Comparison of ENCODE assay signal across 12 mouse cellular contexts in the genomic region with DNA sequence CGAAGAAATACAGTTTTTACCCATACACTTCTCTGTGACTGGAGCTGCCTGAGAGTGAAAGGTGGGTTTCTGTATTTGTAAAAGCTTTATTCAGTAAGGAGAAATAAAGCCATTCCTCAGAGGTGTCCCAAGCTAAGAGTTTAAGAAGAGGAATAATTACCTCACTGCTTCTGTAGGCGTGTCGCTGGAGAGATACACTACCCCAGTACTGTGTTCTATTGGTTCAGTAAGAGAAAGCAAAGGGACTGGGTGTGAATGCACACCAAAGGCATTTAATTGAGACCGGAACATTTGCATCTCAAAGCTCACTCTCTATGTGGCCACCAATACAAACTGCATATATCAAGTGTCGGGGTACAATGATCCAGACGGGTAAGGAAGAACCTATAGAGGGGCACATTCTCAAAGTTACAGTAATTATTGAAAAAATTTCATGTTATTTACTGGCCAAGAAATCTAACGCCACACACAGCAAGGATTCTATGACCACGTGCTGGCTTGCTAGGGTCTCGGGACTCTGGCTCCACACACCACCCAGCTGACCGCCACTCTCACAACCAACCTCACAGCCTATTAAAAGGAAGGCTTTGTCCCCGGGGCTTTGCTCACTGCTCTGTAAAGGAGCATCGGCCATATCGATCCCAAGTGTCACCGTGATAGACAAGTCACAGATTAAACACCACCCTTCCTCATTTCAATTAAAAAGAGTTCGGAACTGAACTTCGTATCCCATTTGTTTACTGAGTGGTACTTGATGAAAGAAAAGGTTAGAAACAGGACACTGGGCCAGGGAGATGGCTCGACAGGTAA.
DNase-seq lines count a peak whose midpoint lies in the region; ATAC-seq and TF ChIP-seq lines count a peak whose summit lies in the region.
"Had no signal": no experiment of that assay in that cellular context is flagged by ENCODE, and none has a peak within 500 bp of the region (broad histone marks: within the 10 kb centered on the region; RNA-seq: fewer than 3 reads in every experiment).

No protein-coding gene starts in this region.

- WGBS in liver, adult 2 months = 66% methylated on average over 17 of the region's 17 CpGs
- WGBS in forebrain, embryonic 14.5 days = 6% methylated on average over 17 of the region's 17 CpGs
- 25% methylated on average over 17 of the region's 17 CpGs for WGBS in hindbrain, postnatal 0 days
- 16% methylated on average over 17 of the region's 17 CpGs for WGBS in neural tube, embryonic 15.5 days
- WGBS in lung, postnatal 0 days = 79% methylated on average over 17 of the region's 17 CpGs

- no peak for TF ChIP-seq EP300 in lung, postnatal 0 days (IDR thresholded peaks at IDR 0.05)

- TF ChIP-seq CTCF in liver, adult 2 months (IDR thresholded peaks at IDR 0.05; ENCODE audit: low read depth, low read length) = no peak
- no peak for TF ChIP-seq CTCF in hindbrain, postnatal 0 days (IDR thresholded peaks at IDR 0.05; ENCODE audit: low read depth)
- no peak for TF ChIP-seq CTCF in lung, postnatal 0 days (IDR thresholded peaks at IDR 0.05)

- DNase-seq in liver, adult 2 months (ENCODE audit: extremely low read depth, low read depth, low spot score) = peak; percentile 69
- DNase-seq in liver = no peak
- DNase-seq in forebrain, embryonic 14.5 days (ENCODE audit: low spot score) = peak; percentile 81
- DNase-seq in hindbrain, postnatal 0 days (ENCODE audit: low spot score) = no peak
- DNase-seq in lung, postnatal 0 days (ENCODE audit: low spot score) = no peak
- no peak for DNase-seq in testis, postnatal 14 days (ENCODE audit: low spot score)
- DNase-seq in adrenal gland, adult 8-10 months = no peak
- DNase-seq: heart, postnatal 36 days; kidney, adult 2 months; lung, postnatal 10 days had no signal

- H3K4me1 ChIP-seq in liver, adult 2 months (ENCODE audit: control insufficient read depth, insufficient read depth, low read length) = peaks cover 46% of the 10 kb centered on the region
- H3K4me1 ChIP-seq in forebrain, embryonic 14.5 days (ENCODE audit: control insufficient read depth, insufficient read depth, low read length) = peaks cover 84% of the 10 kb centered on the region
- peaks cover 45% of the 10 kb centered on the region for H3K4me1 ChIP-seq in hindbrain, postnatal 0 days (ENCODE audit: insufficient read depth, low read length)
- H3K4me1 ChIP-seq in neural tube, embryonic 15.5 days = peaks cover 56% of the 10 kb centered on the region
- H3K4me1 ChIP-seq in lung, postnatal 0 days (ENCODE audit: insufficient read depth, low read depth, low read length) = no peaks in the 10 kb centered on the region; the same call in 1 of the 2 replicates

- H3K9me3 ChIP-seq in forebrain, embryonic 14.5 days (replicated peaks; ENCODE audit: control insufficient read depth, low read length) = no peaks in the 10 kb centered on the region
- no peaks in the 10 kb centered on the region for H3K9me3 ChIP-seq in hindbrain, postnatal 0 days (ENCODE audit: low read length)
- H3K9me3 ChIP-seq in neural tube, embryonic 15.5 days (replicated peaks) = no peaks in the 10 kb centered on the region
- H3K9me3 ChIP-seq in lung, postnatal 0 days (ENCODE audit: low read length) = no peaks in the 10 kb centered on the region
- H3K9me3 ChIP-seq: limb, embryonic 15.5 days had no signal

- no peaks in the 10 kb centered on the region for H3K27me3 ChIP-seq in liver, adult 2 months (ENCODE audit: control insufficient read depth, insufficient read depth, low read length)
- H3K27me3 ChIP-seq in forebrain, embryonic 14.5 days (replicated peaks; ENCODE audit: control insufficient read depth, insufficient read depth, low read length) = no peaks in the 10 kb centered on the region
- no peaks in the 10 kb centered on the region for H3K27me3 ChIP-seq in hindbrain, postnatal 0 days (ENCODE audit: insufficient read depth, low read length)
- H3K27me3 ChIP-seq in neural tube, embryonic 15.5 days (replicated peaks) = no peaks in the 10 kb centered on the region
- H3K27me3 ChIP-seq in lung, postnatal 0 days (replicated peaks; ENCODE audit: insufficient read depth, low read length) = no peaks in the 10 kb centered on the region
- H3K27me3 ChIP-seq: limb, embryonic 15.5 days had no signal

- no peak for TF ChIP-seq POLR2A in liver, adult 2 months (IDR thresholded peaks at IDR 0.05; ENCODE audit: extremely low read depth, insufficient read depth, low read length)

- H3K27ac ChIP-seq in liver, adult 2 months (replicated peaks; ENCODE audit: insufficient read depth, low read depth, low read length) = peak overlapping the region; percentile 27; the same call in 1 of the 2 replicates
- peak overlapping the region; percentile 72 for H3K27ac ChIP-seq in forebrain, embryonic 14.5 days (ENCODE audit: low read depth, low read length)
- no peak overlapping the region for H3K27ac ChIP-seq in hindbrain, postnatal 0 days
- no peak overlapping the region; the same call in 1 of the 2 replicates for H3K27ac ChIP-seq in neural tube, embryonic 15.5 days (replicated peaks)
- no peak overlapping the region for H3K27ac ChIP-seq in lung, postnatal 0 days (ENCODE audit: low read length)
- H3K27ac ChIP-seq: limb, embryonic 15.5 days had no signal

- H3K79me2 ChIP-seq in liver, adult 2 months (ENCODE audit: control insufficient read depth, insufficient read depth, low read length) = peaks cover 23% of the 10 kb centered on the region

- H3K4me3 ChIP-seq in liver, adult 2 months (ENCODE audit: insufficient read depth, low read depth, low read length) = no peak overlapping the region
- no peak overlapping the region for H3K4me3 ChIP-seq in forebrain, embryonic 14.5 days (ENCODE audit: low read depth, low read length)
- H3K4me3 ChIP-seq in hindbrain, postnatal 0 days (ENCODE audit: low read length) = no peak overlapping the region
- no peak overlapping the region for H3K4me3 ChIP-seq in neural tube, embryonic 15.5 days (replicated peaks)
- H3K4me3 ChIP-seq in lung, postnatal 0 days (ENCODE audit: low read depth, low read length) = no peak overlapping the region
- H3K4me3 ChIP-seq: limb, embryonic 15.5 days had no signal

- H3K9ac ChIP-seq in liver, adult 2 months (ENCODE audit: low read depth, low read length) = no peak overlapping the region
- peak overlapping the region; percentile 37 for H3K9ac ChIP-seq in forebrain, embryonic 14.5 days (ENCODE audit: low read length)
- no peak overlapping the region for H3K9ac ChIP-seq in hindbrain, postnatal 0 days (replicated peaks; ENCODE audit: low read length)
- no peak overlapping the region for H3K9ac ChIP-seq in neural tube, embryonic 15.5 days (replicated peaks)
- H3K9ac ChIP-seq in lung, postnatal 0 days (replicated peaks; ENCODE audit: low read depth) = no peak overlapping the region
- H3K9ac ChIP-seq: limb, embryonic 15.5 days had no signal

- peak; percentile 84 for ATAC-seq in forebrain, embryonic 14.5 days
- no peak for ATAC-seq in hindbrain, postnatal 0 days
- ATAC-seq in neural tube, embryonic 15.5 days (ENCODE audit: low FRiP score) = peak; percentile 42; the same call in 1 of the 2 replicates
- ATAC-seq in lung, postnatal 0 days = no peak

- H3K36me3 ChIP-seq in liver, adult 2 months (ENCODE audit: control insufficient read depth, insufficient read depth, low read length) = no peaks in the 10 kb centered on the region
- H3K36me3 ChIP-seq in forebrain, embryonic 14.5 days (ENCODE audit: control insufficient read depth, insufficient read depth, low read length) = no peaks in the 10 kb centered on the region
- no peaks in the 10 kb centered on the region for H3K36me3 ChIP-seq in hindbrain, postnatal 0 days (ENCODE audit: insufficient read depth, low read length)
- H3K36me3 ChIP-seq in neural tube, embryonic 15.5 days = no peaks in the 10 kb centered on the region
- H3K36me3 ChIP-seq in lung, postnatal 0 days (ENCODE audit: insufficient read depth, low read length) = no peaks in the 10 kb centered on the region
- H3K36me3 ChIP-seq: limb, embryonic 15.5 days had no signal

- peak overlapping the region; percentile 29 for H3K4me2 ChIP-seq in forebrain, embryonic 14.5 days (ENCODE audit: low read length)
- 0 out of 2 replicates have a peak overlapping the region, but pooled peaks have one; percentile 13 for H3K4me2 ChIP-seq in hindbrain, postnatal 0 days (ENCODE audit: low read depth, low read length)
- peak overlapping the region; percentile 13; the same call in 1 of the 2 replicates for H3K4me2 ChIP-seq in neural tube, embryonic 15.5 days
- H3K4me2 ChIP-seq in lung, postnatal 0 days (replicated peaks; ENCODE audit: low read depth, low read length) = no peak overlapping the region
- H3K4me2 ChIP-seq: limb, embryonic 15.5 days had no signal

Comparison
In these comparisons a context has a peak if more than half of its experiments do, and no peak if none do; other contexts are left out.
1. DNase-seq: peak in liver, adult 2 months (single experiment) and forebrain, embryonic 14.5 days (single experiment); none in liver (single experiment), hindbrain, postnatal 0 days (single experiment), lung, postnatal 0 days (single experiment), testis, postnatal 14 days (single experiment) and adrenal gland, adult 8-10 months (single experiment).
2. H3K27ac ChIP-seq: peak in liver, adult 2 months (single experiment) and forebrain, embryonic 14.5 days (single experiment); none in hindbrain, postnatal 0 days (single experiment), neural tube, embryonic 15.5 days (single experiment) and lung, postnatal 0 days (single experiment).
3. ATAC-seq: peak in forebrain, embryonic 14.5 days (single experiment) and neural tube, embryonic 15.5 days (single experiment); none in hindbrain, postnatal 0 days (single experiment) and lung, postnatal 0 days (single experiment).